Mouse (Mus musculus): ENCODE results near the gene Hand2. TPM values are rescaled to one million over a fixed set of nuclear protein-coding genes. Genes with fewer than 3 reads are reported as not detected.

The Hand2 gene
- total RNA-seq, 2 experiments from 2014 or later = 0.08 TPM; not detected in 1

DNA sequence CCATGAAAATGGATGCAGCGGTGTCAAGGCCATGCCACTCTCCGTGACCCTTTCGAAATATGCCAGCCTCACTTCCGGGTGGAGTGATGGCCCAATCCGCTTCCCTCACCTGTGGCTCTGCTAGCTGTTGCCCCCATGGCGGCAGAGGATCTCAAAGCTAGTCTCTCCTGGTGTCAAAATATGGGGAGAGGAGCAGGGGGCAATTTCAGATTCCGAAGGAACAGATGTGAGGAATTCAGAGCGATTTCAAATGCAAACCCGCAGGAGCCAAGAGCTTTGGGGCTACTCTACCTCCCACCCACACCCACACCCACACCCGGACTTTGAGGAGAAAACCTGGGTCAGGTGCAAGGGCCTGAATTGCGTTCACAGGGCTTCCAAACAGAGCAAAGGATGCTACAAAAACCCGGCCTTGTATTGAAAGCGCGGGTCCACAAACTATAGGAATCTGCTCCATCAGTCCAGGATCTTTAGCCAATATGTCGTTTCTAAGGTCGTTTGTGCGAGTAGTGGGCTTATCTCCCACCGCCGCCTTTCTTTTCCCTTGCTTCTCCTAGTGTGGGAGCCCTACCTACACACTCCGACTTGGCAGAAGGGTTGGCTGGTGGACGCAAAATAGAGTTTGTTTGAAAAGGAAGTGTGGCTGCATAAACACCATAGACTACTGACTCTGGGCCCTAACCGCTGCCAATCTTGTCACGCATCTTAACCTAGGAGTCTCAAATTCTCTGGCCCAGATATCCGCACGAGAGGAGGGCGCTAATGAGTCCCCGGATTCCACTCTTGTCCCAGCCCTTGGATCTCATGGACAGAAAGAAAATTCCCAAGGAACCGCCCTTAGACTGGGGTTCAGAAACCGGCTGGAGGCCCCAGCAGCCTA, 6.7 kb downstream of the Hand2 start:
- TF ChIP-seq CTCF (IDR thresholded peaks at IDR 0.05) = no peak
- Histone ChIP-seq H3K27ac (peak overlapping the region; percentile 53), H3K4me3 (peak overlapping the region; percentile 66)
- intact Hi-C loops (cut with DNase I) = no loop called here
- DNase-seq = no peak

DNA sequence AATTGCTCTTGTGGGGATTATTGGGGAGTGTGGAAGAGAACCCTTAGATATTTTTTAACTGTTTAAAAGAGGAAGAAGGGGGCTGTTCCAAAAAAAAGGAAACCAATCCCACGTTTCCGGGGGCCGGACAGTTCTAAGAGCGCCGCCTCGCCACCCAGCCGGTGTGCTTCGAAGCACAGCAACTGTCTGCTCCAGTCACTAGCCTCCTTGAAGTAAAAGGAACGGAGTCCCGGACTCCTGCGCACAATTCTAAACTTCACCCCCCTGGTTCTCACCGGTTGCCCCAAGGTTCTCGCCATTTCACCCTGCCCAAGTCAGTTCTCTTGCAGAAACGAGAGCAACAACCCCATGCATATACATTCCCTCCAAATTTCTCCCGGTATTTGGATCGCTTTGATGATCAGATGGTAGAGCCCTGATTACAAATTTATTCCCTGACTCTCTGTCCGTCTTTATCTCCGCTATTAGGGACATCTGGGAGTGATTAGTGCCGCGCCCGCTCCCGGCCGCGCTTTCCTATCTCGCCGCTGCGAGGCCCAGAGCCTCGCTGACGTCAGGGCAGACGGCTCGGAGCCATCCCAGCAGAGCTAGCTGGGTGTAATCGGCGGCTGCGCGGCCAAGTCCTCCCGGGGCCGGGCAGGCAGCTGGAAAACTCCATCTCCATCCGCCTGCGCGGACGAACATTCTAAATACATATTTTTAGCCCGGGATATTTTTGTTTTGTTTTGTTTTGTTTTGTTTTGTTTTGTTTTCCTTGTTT, 7.6 kb downstream of the Hand2 start:
- DNase-seq = peak; percentile 86
- H3K4me3 ChIP-seq = peak overlapping the region; percentile 66
- intact Hi-C loops (cut with DNase I) = no loop called here
- peak overlapping the region; percentile 53 for H3K27ac ChIP-seq
- no peak for TF ChIP-seq CTCF (IDR thresholded peaks at IDR 0.05)

DNA sequence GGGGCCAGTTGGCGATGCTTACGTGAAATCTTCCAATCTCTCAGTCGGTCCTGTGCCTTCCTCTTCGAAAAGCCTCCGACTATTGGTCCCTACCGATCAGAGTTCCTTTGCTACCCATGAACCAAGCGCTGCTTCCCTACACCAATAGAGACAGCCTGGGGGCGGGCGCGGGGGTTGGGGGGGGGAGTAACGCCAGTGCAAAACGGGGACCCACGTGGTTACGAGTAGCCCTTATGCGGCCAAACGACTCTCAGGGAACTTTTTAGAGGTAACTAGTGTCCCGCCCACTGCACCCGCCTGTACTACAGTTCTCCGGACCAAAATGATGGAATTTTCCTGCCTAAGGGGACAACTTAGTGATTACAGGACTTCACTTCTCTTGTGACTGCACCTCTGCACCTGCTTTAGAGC, 8.2 kb downstream of the Hand2 start:
- Histone ChIP-seq H3K27ac (peak overlapping the region; percentile 53; the same call in 1 of the 2 replicates), H3K4me3 (peak overlapping the region; percentile 66)
- DNase-seq = no peak
- TF ChIP-seq CTCF (IDR thresholded peaks at IDR 0.05) = no peak
- intact Hi-C loops (cut with DNase I) = no loop called here

DNA sequence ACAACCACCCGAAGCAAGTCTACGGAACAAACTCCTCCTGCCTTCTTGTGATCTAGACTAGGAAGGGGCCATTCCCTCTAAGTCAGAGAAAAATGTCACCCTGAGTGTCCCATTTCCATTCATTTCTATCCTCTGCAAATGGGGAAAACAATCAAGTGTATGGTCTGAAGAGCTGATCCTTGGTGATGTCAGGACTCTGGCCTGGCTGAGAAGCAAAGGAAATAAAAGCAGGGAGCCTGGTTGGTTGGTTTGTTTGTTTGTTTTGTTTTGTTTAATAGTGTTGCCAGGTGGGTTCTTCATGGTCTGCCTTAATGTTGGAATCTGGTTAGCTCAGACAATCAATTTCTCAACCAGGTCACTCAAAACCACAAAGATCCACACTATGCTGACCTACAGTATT, 9.3 kb downstream of the Hand2 start:
- H3K4me3 ChIP-seq = no peak overlapping the region
- H3K27ac ChIP-seq = no peak overlapping the region
- no peak for TF ChIP-seq CTCF (IDR thresholded peaks at IDR 0.05)
- intact Hi-C loops (cut with DNase I) = no loop called here
- no peak for DNase-seq

DNA sequence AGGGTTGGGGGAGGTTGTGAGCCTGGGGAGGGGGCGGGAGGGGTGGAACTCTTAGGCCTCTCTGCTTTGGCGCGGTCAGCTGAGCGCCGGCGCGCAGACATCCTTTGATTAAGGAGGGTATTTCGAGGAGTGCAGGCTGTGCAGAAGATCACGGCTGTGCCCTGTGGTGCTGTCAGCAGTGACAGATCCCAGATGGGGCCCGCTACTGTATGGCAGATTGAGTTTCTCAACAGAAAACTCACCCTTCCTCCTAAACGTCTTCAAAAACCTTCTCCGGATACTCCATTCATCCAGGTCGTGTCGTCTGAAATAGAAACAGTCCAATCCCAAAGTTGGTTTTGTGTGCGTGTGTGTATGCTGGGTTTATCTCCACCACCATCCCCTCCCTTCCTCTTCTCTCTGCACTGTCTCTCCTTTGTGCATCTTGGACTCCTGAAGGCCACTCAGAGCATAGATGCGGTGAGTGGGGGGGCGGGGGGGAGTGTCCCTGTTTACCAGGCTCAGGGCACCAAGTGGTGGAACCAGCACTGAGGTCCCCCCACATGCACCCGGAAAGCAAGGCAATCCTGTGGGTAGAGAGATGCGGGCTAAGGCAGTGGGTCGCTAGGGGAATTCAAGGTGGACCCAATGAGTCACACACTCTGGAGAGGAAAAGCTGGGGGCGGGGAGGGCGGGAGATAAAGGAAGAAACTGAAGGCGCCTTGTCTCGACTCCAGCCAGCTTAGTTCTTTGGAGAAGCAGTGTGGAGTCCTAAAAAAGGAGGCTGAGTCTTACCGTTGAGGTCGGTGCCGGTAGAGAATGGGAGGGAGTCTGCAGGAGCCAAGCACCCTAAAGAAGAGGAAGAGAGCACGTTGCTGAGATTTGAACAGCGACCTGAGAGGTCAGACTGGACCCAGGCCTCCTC, 11.2 kb downstream of the Hand2 start:
- H3K4me3 ChIP-seq = peak overlapping the region; percentile 50
- DNase-seq = no peak
- TF ChIP-seq CTCF (IDR thresholded peaks at IDR 0.05) = no peak
- intact Hi-C loops (cut with DNase I) = no loop called here
- no peak overlapping the region for H3K27ac ChIP-seq

DNA sequence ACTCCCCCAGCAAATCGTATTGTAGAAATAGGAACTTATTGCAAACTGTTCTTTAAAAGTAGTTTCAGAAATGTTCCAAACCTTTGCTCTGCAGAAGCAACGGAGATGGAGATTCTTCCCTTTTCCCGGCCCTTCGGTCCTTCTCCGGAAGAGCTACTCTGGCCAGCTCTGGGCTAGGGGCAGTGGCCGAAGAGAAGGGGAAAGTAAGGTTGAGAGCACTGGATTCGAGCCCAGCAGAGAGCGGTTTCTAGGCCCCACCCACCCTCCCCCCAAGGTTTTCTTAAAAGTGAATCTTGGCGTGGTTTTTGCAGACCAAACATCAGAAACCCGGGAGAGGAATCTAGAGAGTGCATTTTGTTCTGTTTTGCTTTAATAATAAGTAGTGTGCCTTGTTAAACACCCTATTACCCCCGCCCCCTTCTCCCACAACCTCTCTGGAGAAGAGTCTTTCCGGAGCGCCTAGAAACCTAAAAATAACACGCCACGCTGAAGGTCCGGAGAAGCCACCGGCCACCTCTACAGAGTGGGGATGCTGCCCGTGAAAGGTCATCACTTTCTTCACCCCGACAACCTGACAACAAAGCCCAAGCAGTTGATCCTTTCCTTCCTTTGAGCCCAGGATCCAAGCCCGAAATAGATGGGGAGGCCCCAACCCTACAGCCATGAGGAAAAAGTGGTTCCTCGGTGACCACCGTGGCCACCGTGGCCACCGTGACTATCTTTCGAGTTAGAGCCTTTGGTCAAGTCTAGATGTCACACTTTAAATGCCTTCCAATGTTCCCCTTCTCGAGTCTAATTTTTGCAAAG, 12.1 kb downstream of the Hand2 start:
- Histone ChIP-seq H3K27ac (no peak overlapping the region), H3K4me3 (peak overlapping the region; percentile 50)
- intact Hi-C loops (cut with DNase I) = no loop called here
- no peak for DNase-seq
- no peak for TF ChIP-seq CTCF (IDR thresholded peaks at IDR 0.05)

DNA sequence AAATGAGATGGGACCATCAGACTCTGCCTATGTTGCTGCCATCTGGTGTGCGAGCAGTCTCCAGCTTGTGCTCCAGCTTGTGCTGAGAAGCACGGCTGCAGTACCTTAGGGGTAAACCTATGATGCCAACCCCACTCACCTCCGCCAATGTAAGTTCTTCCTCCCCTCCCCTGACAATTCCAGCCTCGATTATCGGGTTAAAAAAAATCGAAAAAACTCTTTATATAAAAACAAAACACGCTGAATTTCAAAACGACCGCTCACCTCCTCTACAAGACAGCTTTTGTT, 12.6 kb downstream of the Hand2 start:
- Histone ChIP-seq H3K4me3 (peak overlapping the region; percentile 50), H3K27ac (no peak overlapping the region)
- DNase-seq = no peak
- TF ChIP-seq CTCF (IDR thresholded peaks at IDR 0.05) = no peak
- intact Hi-C loops (cut with DNase I) = no loop called here

DNA sequence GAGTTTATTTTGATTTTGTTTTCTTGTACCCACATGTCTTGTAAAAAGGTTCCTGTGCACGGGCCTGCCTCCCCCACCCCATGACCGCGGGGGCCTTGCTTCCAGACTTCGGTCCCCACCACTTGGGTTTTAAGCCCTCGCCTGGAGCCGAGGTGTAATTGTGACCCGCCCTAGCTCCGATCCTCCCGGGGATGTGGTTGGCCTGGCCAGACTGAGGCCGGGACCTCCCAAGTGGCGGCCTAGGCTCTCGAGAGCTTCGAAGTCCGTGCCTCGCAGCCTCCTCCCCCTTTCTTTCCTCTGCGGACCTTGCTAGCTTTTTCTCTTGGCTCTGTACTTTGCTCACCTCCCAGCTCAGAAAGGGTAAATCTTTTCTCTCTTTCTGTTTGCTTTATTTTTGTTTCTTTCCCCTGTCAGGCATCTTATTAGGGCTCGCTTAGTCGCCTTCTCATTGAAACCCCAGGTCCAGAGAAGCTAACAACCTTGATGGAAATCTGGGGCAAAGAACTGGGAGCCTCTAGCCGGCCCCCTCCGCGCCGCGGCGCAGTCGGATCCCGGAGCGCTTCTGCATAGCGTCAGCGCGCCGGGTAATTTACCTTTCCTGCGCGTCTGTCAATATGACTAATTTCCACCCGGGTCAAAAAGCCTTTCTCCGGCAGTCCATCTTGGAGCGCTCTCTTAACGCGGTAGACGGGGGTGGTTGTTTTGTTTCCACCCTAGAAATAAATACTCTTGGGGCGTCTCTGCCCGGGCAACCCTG, 13.2 kb downstream of the Hand2 start:
- no peak for DNase-seq
- TF ChIP-seq CTCF (IDR thresholded peaks at IDR 0.05) = no peak
- intact Hi-C loops (cut with DNase I) = no loop called here
- Histone ChIP-seq H3K27ac (no peak overlapping the region), H3K4me3 (peak overlapping the region; percentile 50)

DNA sequence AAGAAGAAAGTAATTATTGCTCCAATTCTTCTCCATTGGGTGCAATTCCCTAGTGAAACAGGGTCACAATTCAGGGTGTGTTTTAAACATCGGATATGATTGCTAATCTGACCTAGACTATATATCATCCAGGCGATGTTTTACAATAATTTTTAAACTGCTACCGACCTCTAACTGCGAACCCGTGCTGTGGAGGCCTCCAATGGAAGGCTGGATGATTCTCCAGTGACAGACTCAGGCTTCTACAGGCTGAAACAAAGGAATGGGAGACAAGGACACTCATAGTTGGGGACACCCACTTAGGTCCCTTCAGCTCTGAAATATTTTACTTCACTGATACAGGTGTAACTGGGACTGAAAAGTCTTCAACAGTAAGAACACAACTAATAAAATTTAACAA, 13.9 kb downstream of the Hand2 start:
- Histone ChIP-seq H3K4me3 (no peak overlapping the region), H3K27ac (no peak overlapping the region)
- DNase-seq = no peak
- TF ChIP-seq CTCF (IDR thresholded peaks at IDR 0.05) = no peak
- intact Hi-C loops (cut with DNase I) = no loop called here

DNA sequence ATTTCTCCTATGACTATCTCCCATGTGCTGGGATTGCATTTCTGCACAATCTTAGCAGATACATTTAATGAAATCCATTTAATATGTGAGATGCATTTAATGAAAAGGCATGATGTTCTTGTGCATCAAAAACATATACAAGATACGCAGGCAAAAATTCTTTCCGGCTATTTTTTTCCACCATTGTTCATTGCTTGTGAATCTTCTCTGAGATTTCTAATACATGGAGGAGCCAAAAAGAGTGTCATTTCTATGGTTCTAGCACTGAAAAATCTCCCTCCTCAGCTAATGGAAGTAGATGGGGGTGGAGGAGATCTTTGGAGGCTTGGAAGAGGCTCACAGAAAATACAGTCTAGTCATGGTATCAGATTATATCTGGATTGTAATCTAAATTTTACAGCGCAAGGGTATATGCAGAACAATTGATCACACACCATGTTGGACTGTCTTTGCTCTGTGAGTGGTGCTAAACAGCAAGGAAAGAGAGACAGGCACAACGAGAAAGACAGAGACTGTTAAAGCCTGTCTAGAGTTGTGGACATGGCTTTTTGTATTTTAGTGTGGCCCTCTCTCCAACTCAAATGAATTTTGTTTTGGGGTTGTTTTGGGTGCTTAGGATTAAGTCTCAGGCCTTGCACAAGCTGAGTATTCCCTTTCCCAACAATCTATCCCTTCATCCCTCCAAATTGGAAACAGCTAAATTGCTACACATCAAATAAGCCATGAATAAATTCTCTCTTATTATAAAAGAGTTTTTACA, 16.7 kb downstream of the Hand2 start:
- intact Hi-C loops (cut with DNase I) = no loop called here
- DNase-seq = no peak
- no peak for TF ChIP-seq CTCF (IDR thresholded peaks at IDR 0.05)
- Histone ChIP-seq H3K4me3 (no peak overlapping the region), H3K27ac (no peak overlapping the region)

All from gastrocnemius, adult 2 months (tissue).